Mouse (Mus musculus) c-Kit-negative CD71-positive TER-119-positive erythroid progenitor cells, embryonic 14.5 days (primary cell): Measurements from ENCODE around the gene Vopp1.
"Not testable (repeated sequence)": the region's sequence is repeated elsewhere in the genome, so short reads cannot be mapped to it uniquely, and the experiment has no call there.

Experiments used
- DNase-seq: peaks from one replicate; pipeline ENCODE4 v3.0.0-alpha.2; 2013; ENCODE audit warnings: low read depth, low spot score

The Vopp1 gene

GRCm38 (mm10) chr6:57824422-57825258, at the start of gene Vopp1:
Vopp1 (minus strand) TSS chr6:57825159.
- DNase-seq = peak; percentile 70

GRCm38 (mm10) chr6:57859043-57860042, 34.4 kb upstream of the Vopp1 start:
- peak; percentile 54 for DNase-seq

GRCm38 (mm10) chr6:57851177-57851576, 26.2 kb upstream of the Vopp1 start:
- DNase-seq = not testable (repeated sequence)

GRCm38 (mm10) chr6:57850286-57850685, 25.3 kb upstream of the Vopp1 start, which contains the start of gene Vmn1r21:
Vmn1r21 (minus strand) TSS chr6:57850343.
- no peak for DNase-seq

- no peak for DNase-seq
Observed at GRCm38 (mm10) chr6:57839693-57840408, 14.9 kb upstream of the Vopp1 start.

- DNase-seq = no peak
Observed at GRCm38 (mm10) chr6:57825259-57825715, 328 bp upstream of the Vopp1 start.

- DNase-seq = peak; percentile 20
Observed at GRCm38 (mm10) chr6:57823461-57823860, 1.5 kb downstream of the Vopp1 start.

- DNase-seq = peak; percentile 15
Observed at GRCm38 (mm10) chr6:57822648-57823410, 2.1 kb downstream of the Vopp1 start.

- DNase-seq = no peak
Observed at GRCm38 (mm10) chr6:57814436-57814940, 10.5 kb downstream of the Vopp1 start.

- DNase-seq = no peak
Observed at GRCm38 (mm10) chr6:57811748-57812730, 12.9 kb downstream of the Vopp1 start.

- peak; percentile 13 for DNase-seq
Observed at GRCm38 (mm10) chr6:57805218-57806069, 19.5 kb downstream of the Vopp1 start.

- DNase-seq = no peak
Observed at GRCm38 (mm10) chr6:57803130-57803529, 21.8 kb downstream of the Vopp1 start.

- DNase-seq = no peak
Observed at GRCm38 (mm10) chr6:57798986-57799385, 26.0 kb downstream of the Vopp1 start.

GRCm38 (mm10) chr6:57796853-57797423, 28.0 kb downstream of the Vopp1 start:
- no peak for DNase-seq

GRCm38 (mm10) chr6:57795835-57796234, 29.1 kb downstream of the Vopp1 start:
- DNase-seq = no peak

- DNase-seq = not testable (repeated sequence)
Observed at GRCm38 (mm10) chr6:57792821-57793220, 32.1 kb downstream of the Vopp1 start.

GRCm38 (mm10) chr6:57790542-57790941, 34.4 kb downstream of the Vopp1 start:
- no peak for DNase-seq

- DNase-seq = no peak
Observed at GRCm38 (mm10) chr6:57787376-57787775, 37.6 kb downstream of the Vopp1 start.
